Mouse (Mus musculus) heart, postnatal 14 days (tissue): ENCODE results near the gene Thbs4. TPM values are rescaled to one million over a fixed set of nuclear protein-coding genes. Genes with fewer than 3 reads are reported as not detected.

Experiments used
- DNase-seq, 2 experiments: peaks; one replicate each; pipeline ENCODE4 v3.0.0; 2021 to 2022
- intact Hi-C: fragments of 180-260 bp; cut with DNase I; formaldehyde crosslinking; loops from one replicate; pipeline ENCODE4 v1.15.1; 2025
- total RNA-seq, 2 experiments: library from RNA; stranded (reverse); gene quantifications; 2 replicates each; pipeline ENCODE4 v1.2.3; 2021

The Thbs4 gene
- total RNA-seq, 2 experiments from 2014 or later: 4.8 to 5.5 TPM

GRCm38 (mm10) chr13:92765454-92766242 lies 29.0 kb downstream of the Thbs4 start:
- intact Hi-C loops: no loop called here
- DNase-seq: no peak

GRCm38 (mm10) chr13:92762322-92762721 lies 32.3 kb downstream of the Thbs4 start:
- intact Hi-C loops: no loop called here
- DNase-seq: no peak

DNA sequence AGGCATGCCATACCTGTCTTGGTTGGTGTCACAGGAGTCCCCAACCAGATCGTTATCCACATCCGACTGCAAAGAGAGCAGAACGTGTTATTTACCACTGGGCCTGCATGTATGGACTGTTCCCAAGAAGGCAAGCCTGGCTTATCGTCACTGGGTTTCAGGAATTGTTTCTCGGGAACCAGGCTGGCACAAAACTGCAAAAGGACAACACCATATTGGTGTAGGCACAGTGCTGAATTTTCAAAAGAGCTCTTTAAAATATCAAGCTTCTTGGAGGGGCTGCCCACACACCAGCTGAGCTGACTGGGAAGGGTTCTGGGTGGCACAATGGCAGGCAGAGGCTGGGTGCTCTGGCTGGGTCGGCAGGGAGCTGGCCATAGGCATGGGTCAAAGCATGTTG lies 34.1 kb downstream of the Thbs4 start:
- no peak for DNase-seq
- intact Hi-C loops: no loop called here

- DNase-seq: no peak
- intact Hi-C loops: no loop called here
Measured at GRCm38 (mm10) chr13:92759096-92759495, 35.5 kb downstream of the Thbs4 start.

- DNase-seq: no peak
- intact Hi-C loops: no loop called here
Measured at GRCm38 (mm10) chr13:92757972-92758585, 36.5 kb downstream of the Thbs4 start.

DNA sequence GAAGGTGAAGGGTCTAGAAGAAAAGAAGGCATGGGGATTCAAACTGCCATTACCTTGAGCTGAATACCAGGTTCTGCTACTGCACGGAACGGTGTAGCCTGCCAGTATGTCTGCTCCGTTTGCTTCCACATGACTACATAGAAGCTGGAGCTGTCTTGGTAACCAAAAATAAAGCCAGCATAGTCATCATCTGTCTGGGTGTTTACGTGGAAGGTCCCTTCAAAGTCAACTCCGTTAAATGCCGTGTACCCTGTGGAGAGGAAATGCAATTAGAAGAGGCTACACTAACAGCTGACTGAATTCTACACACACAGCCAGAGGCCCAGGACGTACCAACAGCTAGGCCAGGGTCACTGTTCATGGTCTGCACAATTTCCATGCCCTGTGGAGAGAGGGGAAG lies 39.6 kb downstream of the Thbs4 start:
- intact Hi-C loops: no loop called here

DNA sequence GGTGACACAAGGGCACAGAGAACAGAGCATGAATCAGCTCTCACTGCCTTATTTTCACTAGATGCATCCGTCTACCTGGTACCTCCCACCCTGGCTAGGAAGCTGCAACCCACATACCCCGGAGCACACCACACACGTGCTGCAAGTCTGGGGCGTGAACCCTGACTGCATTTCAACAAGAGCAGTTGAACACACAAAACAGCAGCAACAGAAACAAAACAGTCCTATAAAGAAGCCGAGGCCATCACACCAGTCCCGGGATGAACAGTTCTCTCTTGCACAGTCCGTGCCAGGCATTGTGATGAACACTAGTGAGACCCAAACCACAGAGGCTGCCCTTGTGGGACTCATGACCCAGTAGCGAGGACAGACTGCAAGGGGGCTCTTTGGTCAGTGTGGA lies 40.9 kb downstream of the Thbs4 start:
- DNase-seq: no peak
- intact Hi-C loops: loop anchor here (5.0 kb wide), 5 partner anchors 114 to 964 kb away; no protein-coding TSS in a partner anchor

More for the DNA sequence above, 39.6 kb downstream of the Thbs4 start:
- no peak for DNase-seq

- peak; percentile 88 to 92 for DNase-seq
- intact Hi-C loops: loop anchor here (1.0 to 5.0 kb wide), 7 partner anchors 115 to 965 kb away; partner anchors contain the start of gene Cmya5
Measured at GRCm38 (mm10) chr13:92751726-92752565, 42.7 kb downstream of the Thbs4 start.

- intact Hi-C loops: loop anchor here (1.0 to 5.0 kb wide), 7 partner anchors 116 to 966 kb away; partner anchors contain the start of gene Cmya5
- peak; percentile 74 to 77 for DNase-seq
Measured at GRCm38 (mm10) chr13:92750976-92751518, 43.6 kb downstream of the Thbs4 start.

- no peak for DNase-seq
- intact Hi-C loops: loop anchor here (10.0 kb wide), 1 partner anchor 839 kb away; no protein-coding TSS in a partner anchor
Measured at GRCm38 (mm10) chr13:92743337-92743736, 51.3 kb downstream of the Thbs4 start.

DNA sequence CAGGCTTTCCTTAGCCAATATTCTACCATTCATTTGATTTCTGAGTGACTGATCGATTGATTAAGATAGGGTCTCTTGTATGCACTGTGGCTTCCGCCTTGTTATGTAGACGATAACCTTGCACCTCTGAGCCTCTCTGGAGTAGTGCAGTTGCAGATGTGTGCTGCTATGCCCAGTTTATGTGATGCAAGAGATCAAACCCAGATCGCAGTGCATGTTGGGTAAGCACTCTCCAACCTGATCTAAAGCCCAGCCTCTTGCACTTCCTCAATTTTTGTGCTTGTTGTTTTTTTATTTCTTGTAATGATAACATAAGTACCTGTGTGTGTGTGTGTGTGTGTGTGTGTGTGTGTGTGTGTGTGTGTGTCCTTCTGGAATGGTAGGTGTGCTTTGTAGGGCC lies 51.7 kb downstream of the Thbs4 start:
- no peak for DNase-seq
- intact Hi-C loops: loop anchor here (10.0 kb wide), 1 partner anchor 838 kb away; no protein-coding TSS in a partner anchor

GRCm38 (mm10) chr13:92740671-92741270 lies 53.8 kb downstream of the Thbs4 start:
- intact Hi-C loops: loop anchor here (1.0 to 10.0 kb wide), 3 partner anchors 160 to 836 kb away; no protein-coding TSS in a partner anchor
- DNase-seq: peak in 1 of 2 experiments; percentile 55

DNA sequence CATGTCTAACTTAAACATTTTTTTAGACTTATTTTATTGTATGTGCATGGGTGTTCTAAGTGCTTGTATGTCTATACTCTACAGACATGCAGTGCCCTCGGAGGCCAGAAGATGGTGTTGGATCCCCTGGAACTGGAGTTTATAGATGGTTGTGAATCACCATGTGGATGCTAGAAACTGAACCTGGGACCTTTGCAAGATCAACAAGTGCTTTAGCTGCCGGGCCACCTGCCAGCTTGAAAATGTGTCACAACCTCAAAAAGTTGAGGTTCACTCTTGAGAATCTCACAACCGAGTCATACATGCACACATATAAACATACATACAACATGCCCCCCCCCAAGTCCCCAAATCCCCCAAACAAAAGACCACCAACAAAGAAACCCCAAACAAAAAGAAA lies 54.8 kb downstream of the Thbs4 start:
- no peak for DNase-seq
- intact Hi-C loops: loop anchor here (1.0 to 10.0 kb wide), 3 partner anchors 160 to 835 kb away; no protein-coding TSS in a partner anchor

DNA sequence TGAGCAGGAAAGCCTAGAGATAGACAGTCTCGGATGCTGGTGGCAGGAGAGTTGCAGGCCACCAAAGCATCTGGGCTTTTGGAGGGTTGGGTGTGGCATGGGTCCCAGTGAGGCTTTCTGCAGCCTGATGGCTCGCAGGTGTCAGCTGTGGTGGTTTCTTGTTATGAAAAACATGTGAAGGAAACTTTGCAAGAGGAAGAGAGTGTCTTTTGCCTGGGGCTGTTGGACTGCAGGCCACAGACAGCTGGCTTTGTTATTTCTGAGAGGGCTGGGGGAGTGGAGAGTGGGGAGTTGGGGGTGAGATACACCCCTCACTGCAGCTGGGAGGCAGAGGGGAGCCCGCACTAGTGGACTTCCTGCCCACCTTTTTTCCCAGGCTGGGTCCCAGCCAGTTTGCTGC lies 55.8 kb downstream of the Thbs4 start:
- intact Hi-C loops: no loop called here
- no peak for DNase-seq

GRCm38 (mm10) chr13:92736516-92737300 lies 57.9 kb downstream of the Thbs4 start:
- intact Hi-C loops: no loop called here
- DNase-seq: no peak

DNA sequence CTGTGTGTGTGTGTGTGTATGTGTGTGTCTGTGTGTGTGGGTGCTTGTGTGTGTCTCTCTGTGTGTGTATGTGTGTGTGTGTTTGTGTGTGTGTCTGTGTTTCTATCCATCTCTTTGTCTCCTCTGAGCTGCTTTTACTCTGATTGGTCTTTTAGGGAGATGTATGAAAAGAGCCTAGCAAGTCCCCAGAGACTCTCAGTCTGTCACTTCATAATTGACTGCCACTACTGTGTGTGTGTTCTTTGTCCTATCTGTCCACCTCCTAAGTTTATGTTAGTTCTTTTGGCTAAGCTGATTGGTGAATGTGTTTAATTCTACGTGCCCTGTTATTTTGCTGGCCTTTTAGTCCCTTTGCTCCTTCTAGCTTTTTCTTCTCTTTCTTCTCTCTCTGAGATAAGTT lies 58.9 kb downstream of the Thbs4 start:
- DNase-seq: no peak
- intact Hi-C loops: no loop called here

- DNase-seq: no peak
- intact Hi-C loops: no loop called here
Measured at GRCm38 (mm10) chr13:92733741-92734140, 60.9 kb downstream of the Thbs4 start.

GRCm38 (mm10) chr13:92733252-92733651 lies 61.4 kb downstream of the Thbs4 start:
- DNase-seq: peak; percentile 39 to 59
- intact Hi-C loops: no loop called here

DNA sequence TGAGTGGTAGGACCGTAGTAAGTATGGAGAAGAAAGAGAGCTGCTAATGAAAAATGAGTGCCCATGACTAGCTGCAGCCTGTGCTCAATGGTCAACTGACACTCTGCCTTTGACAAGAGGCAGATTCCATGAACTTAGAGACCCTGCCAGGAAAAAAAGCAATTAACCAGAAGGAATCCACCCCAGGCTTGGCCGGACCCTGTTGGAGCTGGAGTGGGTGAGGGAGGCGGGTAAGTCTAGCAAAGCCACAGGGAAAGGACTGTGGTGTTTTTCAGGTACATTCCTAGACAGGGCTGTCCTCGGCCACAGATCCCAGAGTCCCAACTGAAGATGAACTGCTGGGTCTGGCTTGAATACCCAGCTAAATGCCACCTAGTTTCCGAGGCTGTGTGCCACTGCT lies 61.8 kb downstream of the Thbs4 start:
- intact Hi-C loops: no loop called here

More for the DNA sequence above, 61.8 kb downstream of the Thbs4 start:
- no peak for DNase-seq
